Mouse (Mus musculus) heart, postnatal 0 days (tissue): ENCODE results near the gene Hivep2. TPM values are rescaled to one million over a fixed set of nuclear protein-coding genes. Genes with fewer than 3 reads are reported as not detected.

Experiments used
- ATAC-seq: fragments of 200-750 bp; cut with Nextera tagmentation; 2 replicates; pipeline ENCODE4 v1.8.0; 2017; ENCODE audit warnings: low read depth, moderate number of reproducible peaks, moderate library complexity; ENCODE audit not compliant: insufficient read depth
- DNase-seq: peaks from one replicate; pipeline ENCODE4 v3.0.0-alpha.2; 2016; ENCODE audit warnings: low spot score
- H3K27ac ChIP-seq: fragments of 300-500 bp; sonication (generic); 2 replicates; pipeline ENCODE4 v1.5.1; 2014; ENCODE audit warnings: low read depth, mild to moderate bottlenecking
- H3K27me3 ChIP-seq: fragments of 300-500 bp; sonication (generic); 2 replicates; pipeline ENCODE4 v1.6.1; 2014; ENCODE audit warnings: low read length, mixed read lengths; ENCODE audit not compliant: control insufficient read depth, insufficient read depth
- H3K36me3 ChIP-seq: fragments of 300-500 bp; sonication (generic); replicated peaks from 2 replicates; pipeline ENCODE4 v1.6.1; 2014; ENCODE audit warnings: low read length, mixed read lengths; ENCODE audit not compliant: control insufficient read depth, insufficient read depth
- H3K4me1 ChIP-seq: fragments of 300-500 bp; sonication (generic); 2 replicates; pipeline ENCODE4 v1.6.1; 2014; ENCODE audit warnings: antibody characterized with exemption; ENCODE audit not compliant: control insufficient read depth, insufficient read depth
- H3K4me2 ChIP-seq: fragments of 300-500 bp; sonication (generic); 2 replicates; pipeline ENCODE4 v1.6.1; 2014; ENCODE audit warnings: low read depth, mild to moderate bottlenecking, low read length, moderate library complexity
- H3K4me3 ChIP-seq: fragments of 300-500 bp; sonication (generic); 2 replicates; pipeline ENCODE4 v1.5.1; 2014; ENCODE audit warnings: low read depth, low read length
- H3K9ac ChIP-seq: fragments of 300-500 bp; sonication (generic); replicated peaks from 2 replicates; pipeline ENCODE4 v1.6.1; 2014; ENCODE audit warnings: low read depth, low read length, mixed read lengths
- H3K9me3 ChIP-seq: fragments of 300-500 bp; sonication (generic); replicated peaks from 2 replicates; pipeline ENCODE4 v1.6.1; 2016; ENCODE audit warnings: low read length; ENCODE audit not compliant: control insufficient read depth
- CTCF ChIP-seq: IDR thresholded peaks from 2 replicates; pipeline ENCODE4 v1.5.1; 2016; ENCODE audit warnings: antibody characterized with exemption, control low read depth, low read depth
- EP300 ChIP-seq: IDR thresholded peaks from 2 replicates; pipeline ENCODE4 v1.6.1; 2016; ENCODE audit warnings: antibody characterized with exemption, low read depth
- WGBS: fragments of 180-500 bp; shearing (Covaris S2); extraction: QIAGEN DNeasy Blood & Tissue Kit; methylation state at CpG from one replicate; pipeline ENCODE4 v1.1.7; 2014; 5-methylcytosine and 5-hydroxymethylcytosine counted together
- polyA plus RNA-seq: library from polyadenylated mRNA; unstranded; fragments of >200 nt; fragmentation: Nextera tagmentation; extraction: Ambion mirVana; gene quantifications from 2 replicates; pipeline ENCODE4 v1.2.1, GENCODE M21; 2015
- total RNA-seq: library from RNA; depleted of rRNA; stranded (reverse); fragments of >200 nt; gene quantifications from 2 replicates; pipeline ENCODE4 v1.2.3, GENCODE M21; 2014; ENCODE audit warnings: low replicate concordance; rRNA removed

The Hivep2 gene
- total RNA-seq (11.6 and 11.9 TPM in 2 replicates), polyA plus RNA-seq (3.7 and 3.8 TPM in 2 replicates)

- peak; percentile 30 for DNase-seq
- Histone ChIP-seq H3K9me3 (no peaks in the 10 kb centered on the region), H3K4me3 (peak within 1 kb of the TSS; percentile 91), H3K9ac (peak within 1 kb of the TSS; percentile 95), H3K27ac (peak within 1 kb of the TSS; percentile 100), H3K27me3 (no peaks in the 10 kb centered on the region), H3K4me1 (0 out of 2 replicates have a peak, but pooled peaks cover 4% of the 10 kb centered on the region), H3K4me2 (peak within 1 kb of the TSS; percentile 99), H3K36me3 (no peaks in the 10 kb centered on the region)
- TF ChIP-seq EP300, result no peak
- TF ChIP-seq CTCF, result no peak
- ATAC-seq, result peak; percentile 22
- WGBS, result under 1% methylated on average over 65 of the region's 67 CpGs
Observed at GRCm38 (mm10) chr10:13965974-13966829, at the start of gene Hivep2. TSS of gene Hivep2 (plus strand) at chr10:13966075.

- ATAC-seq (peak; percentile 66), DNase-seq (no peak)
- Histone ChIP-seq H3K27me3 (no peaks in the 10 kb centered on the region), H3K4me3 (no peak overlapping the region), H3K36me3 (no peaks in the 10 kb centered on the region), H3K9me3 (no peaks in the 10 kb centered on the region), H3K27ac (no peak overlapping the region), H3K9ac (no peak overlapping the region), H3K4me1 (no peaks in the 10 kb centered on the region), H3K4me2 (peak overlapping the region; percentile 13; the same call in 1 of the 2 replicates)
- TF ChIP-seq EP300 (no peak), CTCF (no peak)
- WGBS, result 30% methylated on average over 12 of the region's 12 CpGs
Observed at GRCm38 (mm10) chr10:13916645-13917342, 49.1 kb upstream of the Hivep2 start.

- Histone ChIP-seq H3K9me3 (no peaks in the 10 kb centered on the region), H3K4me1 (no peaks in the 10 kb centered on the region), H3K4me2 (no peak overlapping the region), H3K36me3 (no peaks in the 10 kb centered on the region), H3K27ac (no peak overlapping the region), H3K27me3 (no peaks in the 10 kb centered on the region), H3K9ac (no peak overlapping the region), H3K4me3 (no peak overlapping the region)
- DNase-seq (no peak), ATAC-seq (no peak)
- WGBS, result 72% methylated on average over 9 of the region's 9 CpGs
- TF ChIP-seq EP300, result no peak
- no peak for TF ChIP-seq CTCF
Observed at GRCm38 (mm10) chr10:13921641-13922385, 44.1 kb upstream of the Hivep2 start.

GRCm38 (mm10) chr10:13929306-13929705 lies 36.6 kb upstream of the Hivep2 start:
- Histone ChIP-seq H3K36me3 (no peaks in the 10 kb centered on the region), H3K9ac (no peak overlapping the region), H3K4me2 (no peak overlapping the region), H3K9me3 (no peaks in the 10 kb centered on the region), H3K4me3 (no peak overlapping the region), H3K27ac (no peak overlapping the region), H3K27me3 (no peaks in the 10 kb centered on the region), H3K4me1 (no peaks in the 10 kb centered on the region)
- ATAC-seq (no peak), DNase-seq (no peak)
- WGBS, result 54% methylated on average over 5 of the region's 5 CpGs
- TF ChIP-seq CTCF (no peak), EP300 (no peak)

- Histone ChIP-seq H3K27ac (no peak overlapping the region), H3K4me2 (no peak overlapping the region), H3K9ac (no peak overlapping the region), H3K9me3 (no peaks in the 10 kb centered on the region), H3K36me3 (no peaks in the 10 kb centered on the region), H3K4me1 (no peaks in the 10 kb centered on the region), H3K27me3 (no peaks in the 10 kb centered on the region), H3K4me3 (no peak overlapping the region)
- WGBS, result 60% methylated on average over 3 of the region's 3 CpGs
- TF ChIP-seq CTCF, result no peak
- no peak for TF ChIP-seq EP300
- DNase-seq, result no peak
- no peak for ATAC-seq
Observed at GRCm38 (mm10) chr10:13932147-13932546, 33.7 kb upstream of the Hivep2 start.
